ENCODE assay signal across 9 mouse cellular contexts in genomic region chr13:23436861-23437822, GRCm38 (mm10). TPM values are rescaled to one million over a fixed set of nuclear protein-coding genes. Genes with fewer than 3 reads are reported as not detected.
DNase-seq lines count a peak whose midpoint lies in the region; ATAC-seq and TF ChIP-seq lines count a peak whose summit lies in the region.
"Had no signal": no experiment of that assay in that cellular context is flagged by ENCODE, and none has a peak within 500 bp of the region (broad histone marks: within the 10 kb centered on the region; RNA-seq: fewer than 3 reads in every experiment).

No protein-coding gene starts in this region.

- 2% methylated on average over 32 of the region's 32 CpGs for WGBS in heart, adult 2 months
- WGBS in kidney, adult 2 months: under 1% methylated on average over 32 of the region's 32 CpGs
- under 1% methylated on average over 32 of the region's 32 CpGs for WGBS in liver, embryonic 14.5 days (ENCODE audit: insufficient replicate concordance)

- H3K79me2 ChIP-seq in heart, adult 2 months (replicated peaks; ENCODE audit: control insufficient read depth, insufficient read depth, low read length): no peaks in the 10 kb centered on the region

- H3K4me3 ChIP-seq in heart, adult 2 months: peak overlapping the region; percentile 61
- H3K4me3 ChIP-seq in kidney, adult 2 months (ENCODE audit: insufficient read depth, low read depth, low read length): peak overlapping the region; percentile 66
- H3K4me3 ChIP-seq in liver, embryonic 14.5 days (ENCODE audit: insufficient read depth in 1 of 2, low read depth in 2 of 2, low read length in 2 of 2): peak overlapping the region; percentile 68 to 78

- ATAC-seq in liver, embryonic 14.5 days (ENCODE audit: insufficient read depth): peak; percentile 21

- H3K4me2 ChIP-seq in liver, embryonic 14.5 days (ENCODE audit: low read depth): peak overlapping the region; percentile 91

- no peaks in the 10 kb centered on the region for H3K27me3 ChIP-seq in heart, adult 2 months (ENCODE audit: control insufficient read depth, insufficient read depth, low read length)
- H3K27me3 ChIP-seq in kidney, adult 2 months (replicated peaks; ENCODE audit: control insufficient read depth, insufficient read depth, low read length): no peaks in the 10 kb centered on the region
- H3K27me3 ChIP-seq in liver, embryonic 14.5 days (ENCODE audit: control insufficient read depth, insufficient read depth, low read length): no peaks in the 10 kb centered on the region

- no peak for TF ChIP-seq EP300 in heart, adult 2 months (IDR thresholded peaks at IDR 0.05; ENCODE audit: insufficient read depth, low read depth, low read length)
- TF ChIP-seq EP300 in liver, embryonic 14.5 days (IDR thresholded peaks at IDR 0.05; ENCODE audit: low read depth): no peak

- TF ChIP-seq POLR2A in heart, adult 2 months (IDR thresholded peaks at IDR 0.05; ENCODE audit: insufficient read depth, low read depth, low read length): no peak
- no peak for TF ChIP-seq POLR2A in kidney, adult 2 months (IDR thresholded peaks at IDR 0.05; ENCODE audit: low read depth, low read length)

- peak; percentile 55 for DNase-seq in urinary bladder, postnatal 14 days (ENCODE audit: low spot score)
- no peak for DNase-seq in urinary bladder, postnatal 4 days (ENCODE audit: low spot score in 2 of 2)
- peak; percentile 64 to 77 for DNase-seq in cerebellum, postnatal 25 days
- peak; percentile 55 to 71 for DNase-seq in heart, adult 2 months
- DNase-seq in kidney, adult 2 months: peak; percentile 81
- DNase-seq in liver, embryonic 14.5 days (ENCODE audit: low read depth in 3 of 3, low spot score in 3 of 3): no peak
- DNase-seq in neural tube, embryonic 10.5 days (ENCODE audit: extremely low spot score, low spot score): peak; percentile 57
- DNase-seq in thymus, postnatal 4 days: peak; percentile 81

- intact Hi-C loops in heart, adult 2 months (cut with DNase I): loop anchor here (5.0 to 10.0 kb wide), 2 partner anchors 1415 to 1492 kb away; partner anchors contain the start of gene Zfp184

- TF ChIP-seq CTCF in heart, adult 2 months (IDR thresholded peaks at IDR 0.05): no peak
- TF ChIP-seq CTCF in kidney, adult 2 months (conservative IDR thresholded peaks at IDR 0.05; ENCODE audit: insufficient read depth, insufficient read length, low read depth, low read length): no peak
- TF ChIP-seq CTCF in liver, embryonic 14.5 days (IDR thresholded peaks at IDR 0.05; ENCODE audit: low read depth): no peak

- H3K9ac ChIP-seq in heart, adult 2 months (ENCODE audit: low read depth, low read length): peak overlapping the region; percentile 75
- peak overlapping the region; percentile 72 for H3K9ac ChIP-seq in liver, embryonic 14.5 days (replicated peaks)

- H3K36me3 ChIP-seq in heart, adult 2 months (ENCODE audit: control insufficient read depth, insufficient read depth, low read length): no peaks in the 10 kb centered on the region
- H3K36me3 ChIP-seq in kidney, adult 2 months (ENCODE audit: control insufficient read depth, insufficient read depth, low read length): no peaks in the 10 kb centered on the region
- H3K36me3 ChIP-seq in liver, embryonic 14.5 days (replicated peaks; ENCODE audit: control insufficient read depth, insufficient read depth, low read depth): no peaks in the 10 kb centered on the region

- H3K9me3 ChIP-seq in liver, embryonic 14.5 days (ENCODE audit: control insufficient read depth, low read length): no peaks in the 10 kb centered on the region

- H3K4me1 ChIP-seq in heart, adult 2 months (ENCODE audit: control insufficient read depth, insufficient read depth, low read length): no peaks in the 10 kb centered on the region; the same call in 1 of the 2 replicates
- no peaks in the 10 kb centered on the region for H3K4me1 ChIP-seq in kidney, adult 2 months (ENCODE audit: control insufficient read depth, insufficient read depth, low read length)
- peaks cover 4 to 11% of the 10 kb centered on the region in 2 experiments; a peak in 3 of 4 replicates for H3K4me1 ChIP-seq in liver, embryonic 14.5 days (replicated peaks; ENCODE audit: control insufficient read depth in 2 of 2, insufficient read depth in 2 of 2, low read length in 1 of 2)

- peak overlapping the region; percentile 60 for H3K27ac ChIP-seq in heart, adult 2 months
- H3K27ac ChIP-seq in kidney, adult 2 months (ENCODE audit: insufficient read depth, low read depth, low read length): peak overlapping the region; percentile 56; the same call in 1 of the 2 replicates
- H3K27ac ChIP-seq in liver, embryonic 14.5 days: peak overlapping the region; percentile 86

RNA-seq across cellular contexts. Expression of gene Abt1, which starts 13.5 kb away (rescaled TPM):
- 1 to 10 TPM; 3.9 to 5.1 TPM for total RNA-seq in heart, adult 2 months (2021)
- polyA plus RNA-seq in heart, adult 2 months (2012; rRNA removed): 2.4 and 3.1 TPM in 2 replicates
- polyA plus RNA-seq in kidney, adult 2 months (2012; rRNA removed): 3.3 and 3.9 TPM in 2 replicates
- polyA plus RNA-seq in liver, embryonic 14.5 days (2012; rRNA removed): 2.4 and 4.0 TPM in 2 replicates
- polyA plus RNA-seq in liver, embryonic 14.5 days (2014; fragmentation: Nextera tagmentation; extraction: Ambion mirVana): 5.2 and 5.3 TPM in 2 replicates

RNA-seq across cellular contexts. Expression of gene Btn1a1, which starts 28.6 kb away (rescaled TPM):
- total RNA-seq in heart, adult 2 months (2021): not detected
- polyA plus RNA-seq in heart, adult 2 months (2012; rRNA removed): 0.20 TPM in 1 of 2 replicates, not detected in the other
- not detected in 2 replicates for polyA plus RNA-seq in kidney, adult 2 months (2012; rRNA removed)
- 1.5 and 2.1 TPM in 2 replicates for polyA plus RNA-seq in liver, embryonic 14.5 days (2012; rRNA removed)
- 1.5 and 1.8 TPM in 2 replicates for polyA plus RNA-seq in liver, embryonic 14.5 days (2014; fragmentation: Nextera tagmentation; extraction: Ambion mirVana)
- total RNA-seq: gastrocnemius, adult 8-10 months had no signal

RNA-seq across cellular contexts. Expression of gene Btn2a2, which starts 51.5 kb away (rescaled TPM):
- not detected for total RNA-seq in heart, adult 2 months (2021)
- polyA plus RNA-seq in heart, adult 2 months (2012; rRNA removed): not detected in 2 replicates
- polyA plus RNA-seq in kidney, adult 2 months (2012; rRNA removed): not detected in 2 replicates
- 0.01 TPM in 1 of 2 replicates, not detected in the other for polyA plus RNA-seq in liver, embryonic 14.5 days (2012; rRNA removed)
- polyA plus RNA-seq in liver, embryonic 14.5 days (2014; fragmentation: Nextera tagmentation; extraction: Ambion mirVana): not detected in 2 replicates
- total RNA-seq: gastrocnemius, adult 8-10 months had no signal

Comparison
In these comparisons a context has a peak if more than half of its experiments do, and no peak if none do; other contexts are left out.
1. DNase-seq: peak in urinary bladder, postnatal 14 days (single experiment), cerebellum, postnatal 25 days (2 of 2), heart, adult 2 months (2 of 2), kidney, adult 2 months (single experiment), neural tube, embryonic 10.5 days (single experiment) and thymus, postnatal 4 days (single experiment); none in urinary bladder, postnatal 4 days (0 of 2) and liver, embryonic 14.5 days (0 of 3).
2. Peak in every context shown above with its lines, with median percentiles within 50 percentile points of each other: H3K27ac ChIP-seq and H3K4me3 ChIP-seq.